Mouse (Mus musculus) forebrain, embryonic 12.5 days (tissue): ENCODE measurements around the gene Zmynd10. TPM values are rescaled to one million over a fixed set of nuclear protein-coding genes. Genes with fewer than 3 reads are reported as not detected.

ENCODE experiments used
- ATAC-seq: fragments of 200-750 bp; cut with Nextera tagmentation; 2 replicates; pipeline ENCODE4 v1.8.0; 2017; ENCODE audit warnings: moderate TSS enrichment; ENCODE audit not compliant: low FRiP score
- H3K27ac ChIP-seq: fragments of 300-500 bp; sonication (generic); 2 replicates; pipeline ENCODE4 v1.5.1; 2016; ENCODE audit warnings: mild to moderate bottlenecking
- H3K27me3 ChIP-seq: fragments of 300-500 bp; sonication (generic); 2 replicates; pipeline ENCODE4 v1.6.1; 2016; ENCODE audit warnings: mild to moderate bottlenecking
- H3K36me3 ChIP-seq: fragments of 300-500 bp; sonication (generic); replicated peaks from 2 replicates; pipeline ENCODE4 v1.6.1; 2016; ENCODE audit warnings: mild to moderate bottlenecking
- H3K4me1 ChIP-seq: fragments of 300-500 bp; sonication (generic); 2 replicates; pipeline ENCODE4 v1.6.1; 2016
- H3K4me2 ChIP-seq: fragments of 300-500 bp; sonication (generic); 2 replicates; pipeline ENCODE4 v1.6.1; 2016; ENCODE audit warnings: mild to moderate bottlenecking, moderate library complexity
- H3K4me3 ChIP-seq: fragments of 300-500 bp; sonication (generic); replicated peaks from 2 replicates; pipeline ENCODE4 v1.5.1; 2016; ENCODE audit warnings: mild to moderate bottlenecking
- H3K9ac ChIP-seq: fragments of 300-500 bp; sonication (generic); 2 replicates; pipeline ENCODE4 v1.6.1; 2016; ENCODE audit warnings: mild to moderate bottlenecking
- H3K9me3 ChIP-seq: fragments of 300-500 bp; sonication (generic); 2 replicates; pipeline ENCODE4 v1.6.1; 2016
- WGBS: fragments of 180-500 bp; shearing (Covaris S2); methylation state at CpG from one replicate; pipeline ENCODE4 v1.1.7; 2016; 5-methylcytosine and 5-hydroxymethylcytosine counted together
- polyA plus RNA-seq: library from polyadenylated mRNA; unstranded; fragments of >200 nt; fragmentation: Nextera tagmentation; extraction: Ambion mirVana; gene quantifications from 2 replicates; pipeline ENCODE4 v1.2.1, GENCODE M21; 2016

Zmynd10 gene
- polyA plus RNA-seq, 1 experiment from 2014 or later, result 2.2 TPM

- ATAC-seq, result no peak
- WGBS, result 80% methylated on average over 3 of the region's 3 CpGs
Observed at GRCm38 (mm10) chr9:107578587-107578986, 31.5 kb downstream of the Zmynd10 start, which contains the start of gene Naa80. Naa80 (plus strand) TSS chr9:107578887.

GRCm38 (mm10) chr9:107579023-107579900 lies 32.2 kb downstream of the Zmynd10 start:
- no peak for ATAC-seq
- no peak overlapping the region for H3K4me3 ChIP-seq

More at GRCm38 (mm10) chr9:107578587-107578986, 31.5 kb downstream of the Zmynd10 start, which contains the start of gene Naa80:
- no peaks in the 10 kb centered on the region for H3K27me3 ChIP-seq
- H3K9me3 ChIP-seq, result no peaks in the 10 kb centered on the region
- no peak within 1 kb of the TSS for H3K27ac ChIP-seq
- H3K4me1 ChIP-seq, result peaks cover 49% of the 10 kb centered on the region
- no peak within 1 kb of the TSS for H3K4me3 ChIP-seq
- peaks cover 22% of the 10 kb centered on the region for H3K36me3 ChIP-seq
- H3K9ac ChIP-seq, result peak within 1 kb of the TSS; percentile 2; the same call in 1 of the 2 replicates
- no peak within 1 kb of the TSS for H3K4me2 ChIP-seq

GRCm38 (mm10) chr9:107580501-107581317 lies 33.6 kb downstream of the Zmynd10 start, which contains the start of gene Hyal3:
Hyal3 (plus strand) TSS chr9:107580818.
- peak; percentile 78 for ATAC-seq
- H3K9ac ChIP-seq, result peak within 1 kb of the TSS; percentile 77
- H3K9me3 ChIP-seq, result no peaks in the 10 kb centered on the region
- H3K27ac ChIP-seq, result peak within 1 kb of the TSS; percentile 88
- peak within 1 kb of the TSS; percentile 92 for H3K4me2 ChIP-seq
- no peaks in the 10 kb centered on the region for H3K27me3 ChIP-seq
- peaks cover 10% of the 10 kb centered on the region for H3K36me3 ChIP-seq
- peaks cover 49% of the 10 kb centered on the region for H3K4me1 ChIP-seq
- WGBS, result 1% methylated on average over 32 of the region's 32 CpGs
- H3K4me3 ChIP-seq, result peak within 1 kb of the TSS; percentile 61

More at GRCm38 (mm10) chr9:107579023-107579900, 32.2 kb downstream of the Zmynd10 start:
- Histone ChIP-seq H3K36me3 (peaks cover 20% of the 10 kb centered on the region), H3K9me3 (no peaks in the 10 kb centered on the region), H3K4me2 (no peak overlapping the region), H3K9ac (peak overlapping the region; percentile 2; the same call in 1 of the 2 replicates), H3K4me1 (peaks cover 49% of the 10 kb centered on the region), H3K27ac (no peak overlapping the region), H3K27me3 (no peaks in the 10 kb centered on the region)
- WGBS, result 92% methylated on average over 14 of the region's 14 CpGs

GRCm38 (mm10) chr9:107581584-107581983 lies 34.5 kb downstream of the Zmynd10 start:
- ATAC-seq, result no peak
- Histone ChIP-seq H3K9ac (peak overlapping the region; percentile 77), H3K36me3 (peaks cover 10% of the 10 kb centered on the region), H3K9me3 (no peaks in the 10 kb centered on the region), H3K4me2 (peak overlapping the region; percentile 92), H3K27me3 (no peaks in the 10 kb centered on the region), H3K27ac (no peak overlapping the region), H3K4me1 (peaks cover 42% of the 10 kb centered on the region), H3K4me3 (peak overlapping the region; percentile 61)
- WGBS, result 81% methylated on average over 4 of the region's 4 CpGs

- H3K9me3 ChIP-seq, result no peaks in the 10 kb centered on the region
- no peak overlapping the region for H3K4me3 ChIP-seq
- H3K9ac ChIP-seq, result no peak overlapping the region
- no peak for ATAC-seq
- WGBS, result 89% methylated on average over 7 of the region's 7 CpGs
- H3K4me2 ChIP-seq, result no peak overlapping the region
- no peaks in the 10 kb centered on the region for H3K27me3 ChIP-seq
- peaks cover 10% of the 10 kb centered on the region for H3K36me3 ChIP-seq
- no peak overlapping the region for H3K27ac ChIP-seq
- H3K4me1 ChIP-seq, result peaks cover 32% of the 10 kb centered on the region
Observed at GRCm38 (mm10) chr9:107582509-107583062, 35.5 kb downstream of the Zmynd10 start.

GRCm38 (mm10) chr9:107583174-107583573 lies 36.1 kb downstream of the Zmynd10 start:
- Histone ChIP-seq H3K36me3 (peaks cover 10% of the 10 kb centered on the region), H3K4me1 (peaks cover 35% of the 10 kb centered on the region), H3K9ac (no peak overlapping the region), H3K9me3 (no peaks in the 10 kb centered on the region), H3K27ac (no peak overlapping the region), H3K27me3 (no peaks in the 10 kb centered on the region), H3K4me3 (no peak overlapping the region), H3K4me2 (no peak overlapping the region)
- WGBS, result 85% methylated on average over 14 of the region's 14 CpGs
- no peak for ATAC-seq

GRCm38 (mm10) chr9:107586504-107586903 lies 39.4 kb downstream of the Zmynd10 start:
- Histone ChIP-seq H3K27ac (no peak overlapping the region), H3K4me1 (peaks cover 21% of the 10 kb centered on the region), H3K36me3 (peaks cover 28% of the 10 kb centered on the region), H3K9me3 (no peaks in the 10 kb centered on the region), H3K4me3 (no peak overlapping the region), H3K27me3 (no peaks in the 10 kb centered on the region), H3K9ac (no peak overlapping the region), H3K4me2 (no peak overlapping the region; the same call in 1 of the 2 replicates)
- ATAC-seq, result no peak
- WGBS, result 92% methylated on average over 5 of the region's 5 CpGs

- Histone ChIP-seq H3K4me1 (peaks cover 14% of the 10 kb centered on the region), H3K9ac (peak within 1 kb of the TSS; percentile 66), H3K4me2 (peak within 1 kb of the TSS; percentile 85), H3K36me3 (peaks cover 35% of the 10 kb centered on the region), H3K9me3 (no peaks in the 10 kb centered on the region), H3K27ac (no peak within 1 kb of the TSS), H3K4me3 (peak within 1 kb of the TSS; percentile 78), H3K27me3 (no peaks in the 10 kb centered on the region)
- ATAC-seq, result peak; percentile 97
- WGBS, result 15% methylated on average over 46 of the region's 46 CpGs
Observed at GRCm38 (mm10) chr9:107586974-107587832, 40.1 kb downstream of the Zmynd10 start, which contains the start of gene Ifrd2. Ifrd2 (plus strand) TSS chr9:107587642.

GRCm38 (mm10) chr9:107587833-107588639 lies 40.9 kb downstream of the Zmynd10 start:
- Histone ChIP-seq H3K36me3 (peaks cover 42% of the 10 kb centered on the region), H3K4me2 (peak overlapping the region; percentile 85), H3K9ac (peak overlapping the region; percentile 66), H3K27ac (no peak overlapping the region), H3K27me3 (no peaks in the 10 kb centered on the region), H3K4me1 (peaks cover 11% of the 10 kb centered on the region), H3K9me3 (no peaks in the 10 kb centered on the region), H3K4me3 (peak overlapping the region; percentile 78)
- no peak for ATAC-seq
- 7% methylated on average over 33 of the region's 33 CpGs for WGBS

- 93% methylated on average over 25 of the region's 25 CpGs for WGBS
Observed at GRCm38 (mm10) chr9:107590058-107590772, 43.1 kb downstream of the Zmynd10 start.

More at GRCm38 (mm10) chr9:107590058-107590772, 43.1 kb downstream of the Zmynd10 start:
- no peak overlapping the region for H3K4me2 ChIP-seq
- no peak for ATAC-seq
- H3K27ac ChIP-seq, result no peak overlapping the region
- no peak overlapping the region for H3K4me3 ChIP-seq
- peaks cover 11% of the 10 kb centered on the region for H3K4me1 ChIP-seq
- no peak overlapping the region for H3K9ac ChIP-seq
- H3K27me3 ChIP-seq, result no peaks in the 10 kb centered on the region
- no peaks in the 10 kb centered on the region for H3K9me3 ChIP-seq
- peaks cover 46% of the 10 kb centered on the region for H3K36me3 ChIP-seq
